Mouse (Mus musculus): ENCODE measurements at regions not wholly inside any gene's neighbourhood (a gene's known extent, or its start where the extent isn't known, plus 50 kb on each side); places are given as distances from the start of the nearest gene placed in this dataset.
"Not testable (repeated sequence)": the region's sequence is repeated elsewhere in the genome, so short reads cannot be mapped to it uniquely, and the experiment has no call there.

GRCm38 (mm10) chr8:56929076-56929475 lies 378.2 kb downstream of the Fbxo8 start:
- DNase-seq = no peak

- no peak for DNase-seq
These were observed 381.5 kb downstream of the Fbxo8 start for GRCm38 (mm10) chr8:56932421-56932820.

- no peak for DNase-seq
These were observed 358.6 kb upstream of the Hand2 start for GRCm38 (mm10) chr8:56962186-56962585.

- DNase-seq = no peak
These were observed 350.5 kb upstream of the Hand2 start for GRCm38 (mm10) chr8:56970311-56970710.

GRCm38 (mm10) chr8:56978994-56979393 lies 341.8 kb upstream of the Hand2 start:
- no peak for DNase-seq

- DNase-seq = no peak
These were observed 341.4 kb upstream of the Hand2 start for GRCm38 (mm10) chr8:56979416-56979815.

GRCm38 (mm10) chr8:57010318-57011024 lies 310.3 kb upstream of the Hand2 start:
- no peak for DNase-seq

GRCm38 (mm10) chr8:57013813-57014320 lies 306.9 kb upstream of the Hand2 start:
- DNase-seq = no peak

GRCm38 (mm10) chr8:57016329-57016728 lies 304.5 kb upstream of the Hand2 start:
- no peak for DNase-seq

GRCm38 (mm10) chr8:57028096-57028495 lies 292.7 kb upstream of the Hand2 start:
- not testable (repeated sequence) for DNase-seq

GRCm38 (mm10) chr8:57048490-57048889 lies 272.3 kb upstream of the Hand2 start:
- no peak for DNase-seq

GRCm38 (mm10) chr8:57048909-57049308 lies 271.9 kb upstream of the Hand2 start:
- DNase-seq = no peak

- no peak for DNase-seq
These were observed 268.1 kb upstream of the Hand2 start for GRCm38 (mm10) chr8:57052661-57053060.

GRCm38 (mm10) chr8:57076995-57077394 lies 243.8 kb upstream of the Hand2 start:
- DNase-seq = no peak

GRCm38 (mm10) chr8:57086811-57087210 lies 234.0 kb upstream of the Hand2 start:
- no peak for DNase-seq

- DNase-seq = no peak
These were observed 228.4 kb upstream of the Hand2 start for GRCm38 (mm10) chr8:57092403-57092802.

- DNase-seq = no peak
These were observed 225.6 kb upstream of the Hand2 start for GRCm38 (mm10) chr8:57095169-57095568.

GRCm38 (mm10) chr8:57110765-57111402 lies 209.9 kb upstream of the Hand2 start:
- not testable (repeated sequence) for DNase-seq

- DNase-seq = no peak
These were observed 209.4 kb upstream of the Hand2 start for GRCm38 (mm10) chr8:57111403-57111771.

- DNase-seq = no peak
These were observed 206.9 kb upstream of the Hand2 start for GRCm38 (mm10) chr8:57113915-57114314.

- DNase-seq = no peak
These were observed 205.5 kb upstream of the Hand2 start for GRCm38 (mm10) chr8:57115303-57115702.

- DNase-seq = no peak
These were observed 186.7 kb upstream of the Hand2 start for GRCm38 (mm10) chr8:57134041-57134440.

GRCm38 (mm10) chr8:57134726-57135125 lies 186.1 kb upstream of the Hand2 start:
- no peak for DNase-seq

GRCm38 (mm10) chr8:57148036-57148435 lies 172.7 kb upstream of the Hand2 start:
- DNase-seq = no peak

Measured in kidney, postnatal 25 days (tissue).